In genomic region chr14:54226911-54227811, GRCm38 (mm10) we compare ENCODE assay signal across 9 mouse cellular contexts. TPM values are rescaled to one million over a fixed set of nuclear protein-coding genes. Genes with fewer than 3 reads are reported as not detected.
DNase-seq lines count a peak whose midpoint lies in the region; ATAC-seq and TF ChIP-seq lines count a peak whose summit lies in the region.
"Had no signal": no experiment of that assay in that cellular context is flagged by ENCODE, and none has a peak within 500 bp of the region (broad histone marks: within the 10 kb centered on the region; RNA-seq: fewer than 3 reads in every experiment).

No protein-coding gene starts in this region.

- peak overlapping the region; percentile 69 for H3K27ac ChIP-seq in kidney, embryonic 15.5 days
- peak overlapping the region; percentile 58 for H3K27ac ChIP-seq in stomach, postnatal 0 days (replicated peaks)

- TF ChIP-seq EP300 in stomach, postnatal 0 days (optimal IDR thresholded peaks at IDR 0.05) = no peak

- H3K27me3 ChIP-seq in G1E (ENCODE audit: insufficient read depth, low read length) = peaks cover 21% of the 10 kb centered on the region
- no peaks in the 10 kb centered on the region for H3K27me3 ChIP-seq in kidney, embryonic 15.5 days
- no peaks in the 10 kb centered on the region for H3K27me3 ChIP-seq in stomach, postnatal 0 days (ENCODE audit: control insufficient read depth, insufficient read depth, low read length)

- 23% methylated on average over 16 of the region's 16 CpGs for WGBS in kidney, embryonic 15.5 days
- 15% methylated on average over 16 of the region's 16 CpGs for WGBS in stomach, postnatal 0 days

- peak overlapping the region; percentile 63; the same call in 1 of the 2 replicates for H3K4me3 ChIP-seq in G1E (ENCODE audit: low read depth, low read length)
- H3K4me3 ChIP-seq in kidney, embryonic 15.5 days (replicated peaks) = peak overlapping the region; percentile 32; the same call in 1 of the 2 replicates
- peak overlapping the region; percentile 32 for H3K4me3 ChIP-seq in stomach, postnatal 0 days (ENCODE audit: low read depth, low read length)

- H3K9ac ChIP-seq in kidney, embryonic 15.5 days = no peak overlapping the region
- H3K9ac ChIP-seq in stomach, postnatal 0 days (ENCODE audit: low read length) = no peak overlapping the region; the same call in 1 of the 2 replicates

- H3K9me3 ChIP-seq in G1E (replicated peaks) = no peaks in the 10 kb centered on the region
- H3K9me3 ChIP-seq in kidney, embryonic 15.5 days (replicated peaks) = no peaks in the 10 kb centered on the region
- no peaks in the 10 kb centered on the region for H3K9me3 ChIP-seq in stomach, postnatal 0 days (ENCODE audit: control insufficient read depth, low read length)

- H3K4me2 ChIP-seq in kidney, embryonic 15.5 days = peak overlapping the region; percentile 61
- peak overlapping the region; percentile 60 for H3K4me2 ChIP-seq in stomach, postnatal 0 days (replicated peaks; ENCODE audit: low read depth)

- peak; percentile 73 for ATAC-seq in G1E (ENCODE audit: extremely low read depth, insufficient number of reproducible peaks, low FRiP score, poor library complexity, severe bottlenecking)
- ATAC-seq in kidney, embryonic 15.5 days (replicated peaks; ENCODE audit: low FRiP score) = peak; percentile 54
- ATAC-seq in stomach, postnatal 0 days (ENCODE audit: low FRiP score, low TSS enrichment) = peak; percentile 72

- H3K4me1 ChIP-seq in G1E (ENCODE audit: insufficient read depth, low read depth, low read length) = peaks cover 83% of the 10 kb centered on the region
- H3K4me1 ChIP-seq in kidney, embryonic 15.5 days = peaks cover 73% of the 10 kb centered on the region
- peaks cover 5% of the 10 kb centered on the region; the same call in 1 of the 2 replicates for H3K4me1 ChIP-seq in stomach, postnatal 0 days (replicated peaks; ENCODE audit: control insufficient read depth, insufficient read depth)

- DNase-seq in 3T3-L1 (ENCODE audit: low read depth, low spot score) = peak; percentile 27
- DNase-seq in G1E (ENCODE audit: low spot score) = peak; percentile 79
- peak; percentile 54 for DNase-seq in heart, adult 8-10 months (ENCODE audit: low spot score)
- peak; percentile 90 for DNase-seq in lung, postnatal 25 days (ENCODE audit: low spot score)
- peak; percentile 79 for DNase-seq in stomach, postnatal 0 days (ENCODE audit: low spot score)
- no peak for DNase-seq in cerebellum, adult 11 months
- DNase-seq in right cerebral cortex, postnatal 4 days = no peak

- TF ChIP-seq CTCF in G1E (IDR thresholded peaks at IDR 0.05; ENCODE audit: low read depth, low read length) = no peak
- no peak for TF ChIP-seq CTCF in stomach, postnatal 0 days (IDR thresholded peaks at IDR 0.05; ENCODE audit: low read depth)

- peaks cover 2% of the 10 kb centered on the region for H3K36me3 ChIP-seq in G1E (replicated peaks)
- H3K36me3 ChIP-seq in kidney, embryonic 15.5 days = no peaks in the 10 kb centered on the region
- H3K36me3 ChIP-seq in stomach, postnatal 0 days (ENCODE audit: control insufficient read depth, insufficient read depth, low read length) = no peaks in the 10 kb centered on the region

RNA-seq across cellular contexts. Expression of gene Dad1, which starts 26.7 kb away (rescaled TPM):
- 223 and 226 TPM in 2 replicates for total RNA-seq in G1E (2014; fragmentation: Nextera tagmentation)
- 112 and 115 TPM in 2 replicates for total RNA-seq in G1E (2017)
- polyA plus RNA-seq in G1E (2012) = 16.6 and 17.0 TPM in 2 replicates
- total RNA-seq in heart, adult 8-10 months (2022) = 100 to 1,000 TPM; 108 to 121 (median 113) TPM
- 427 and 441 TPM in 2 replicates for polyA plus RNA-seq in kidney, embryonic 15.5 days (2015; fragmentation: Nextera tagmentation; extraction: Ambion mirVana)
- polyA plus RNA-seq in stomach, postnatal 0 days (2015; fragmentation: Nextera tagmentation; extraction: Ambion mirVana) = 397 and 433 TPM in 2 replicates

RNA-seq across cellular contexts. Expression of gene Abhd4, which starts 26.8 kb away (rescaled TPM):
- total RNA-seq in G1E (2014; fragmentation: Nextera tagmentation) (46.6 and 56.5 TPM in 2 replicates), G1E (2017) (21.5 and 22.9 TPM in 2 replicates)
- 5.1 and 8.2 TPM in 2 replicates for polyA plus RNA-seq in G1E (2012)
- 10 to 100 TPM; 40.8 to 49.9 (median 44.7) TPM for total RNA-seq in heart, adult 8-10 months (2022)
- 61.3 and 67.6 TPM in 2 replicates for polyA plus RNA-seq in kidney, embryonic 15.5 days (2015; fragmentation: Nextera tagmentation; extraction: Ambion mirVana)
- polyA plus RNA-seq in stomach, postnatal 0 days (2015; fragmentation: Nextera tagmentation; extraction: Ambion mirVana) = 40.2 and 45.7 TPM in 2 replicates

RNA-seq across cellular contexts. Expression of gene Olfr49, which starts 57.6 kb away (rescaled TPM):
- total RNA-seq in G1E (2014; fragmentation: Nextera tagmentation) (not detected in 2 replicates), G1E (2017) (0.17 and 0.27 TPM in 2 replicates)
- not detected in 2 replicates for polyA plus RNA-seq in G1E (2012)
- total RNA-seq in heart, adult 8-10 months (2022) = not detected
- 0.14 TPM in 1 of 2 replicates, not detected in the other for polyA plus RNA-seq in kidney, embryonic 15.5 days (2015; fragmentation: Nextera tagmentation; extraction: Ambion mirVana)
- polyA plus RNA-seq in stomach, postnatal 0 days (2015; fragmentation: Nextera tagmentation; extraction: Ambion mirVana) = 0.02 and 0.16 TPM in 2 replicates
- total RNA-seq: left cerebral cortex, postnatal 10 days had no signal

Comparison
In these comparisons a context has a peak if more than half of its experiments do, and no peak if none do; other contexts are left out.
1. DNase-seq: peak in 3T3-L1 (single experiment), G1E (single experiment), heart, adult 8-10 months (single experiment), lung, postnatal 25 days (single experiment) and stomach, postnatal 0 days (single experiment); none in cerebellum, adult 11 months (single experiment) and right cerebral cortex, postnatal 4 days (single experiment).
2. RNA of gene Dad1, which starts 26.7 kb away (polyA plus RNA-seq): 427 to 441 TPM in kidney, embryonic 15.5 days and 397 to 433 TPM in stomach, postnatal 0 days; 16.6 to 17.0 TPM in G1E; every median in the first group is over 10 times any median in the second.
3. Peak in every context shown above with its lines, with median percentiles within 50 percentile points of each other: ATAC-seq and H3K4me3 ChIP-seq.